ENCODE assay signal across 12 mouse cellular contexts in the genomic region with DNA sequence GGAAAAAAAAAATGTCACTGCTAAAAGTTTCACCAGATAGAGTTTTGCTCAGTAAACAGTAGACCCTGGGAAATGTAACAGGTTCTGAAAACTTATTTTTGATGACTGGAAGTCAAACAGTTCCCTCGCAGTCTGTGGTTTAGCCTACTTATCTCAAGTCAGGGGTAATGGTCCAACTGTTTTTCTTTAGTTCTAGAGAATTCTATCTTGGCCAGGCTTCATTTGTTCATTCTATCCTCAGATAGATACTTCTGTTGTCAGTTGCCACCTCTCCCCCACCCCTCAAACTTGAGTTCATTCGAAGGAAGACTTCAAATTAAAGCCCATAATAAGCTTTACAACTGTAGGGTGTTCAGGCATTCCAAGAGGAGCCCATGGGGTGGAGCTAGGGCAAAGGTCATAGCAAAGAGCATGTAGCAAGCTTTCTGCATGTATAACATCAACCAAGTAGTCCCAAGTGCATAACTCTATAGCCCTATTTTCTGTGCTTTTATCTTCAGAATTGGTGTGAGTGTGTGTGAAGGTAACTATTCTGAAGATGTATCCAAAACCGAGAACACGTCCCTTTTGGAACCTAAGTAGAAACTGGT. TPM values are rescaled to one million over a fixed set of nuclear protein-coding genes. Genes with fewer than 3 reads are reported as not detected.
DNase-seq lines count a peak whose midpoint lies in the region; ATAC-seq and TF ChIP-seq lines count a peak whose summit lies in the region.
"Had no signal": no experiment of that assay in that cellular context is flagged by ENCODE, and none has a peak within 500 bp of the region (broad histone marks: within the 10 kb centered on the region; RNA-seq: fewer than 3 reads in every experiment).

No protein-coding gene starts in this region.

- peak overlapping the region; percentile 90 for H3K27ac ChIP-seq in heart, embryonic 15.5 days
- no peak overlapping the region for H3K27ac ChIP-seq in midbrain, embryonic 10.5 days (replicated peaks)
- H3K27ac ChIP-seq in midbrain, embryonic 14.5 days (replicated peaks; ENCODE audit: low read depth, low read length): no peak overlapping the region
- peak overlapping the region; percentile 93 for H3K27ac ChIP-seq in limb, embryonic 10.5 days
- H3K27ac ChIP-seq in small intestine, adult 2 months (ENCODE audit: insufficient read depth, low read depth, low read length): peak overlapping the region; percentile 64
- H3K27ac ChIP-seq: hindbrain, embryonic 15.5 days had no signal

- no peak for TF ChIP-seq POLR2A in small intestine, adult 2 months (IDR thresholded peaks at IDR 0.05; ENCODE audit: low read depth, low read length)

- no peak for ATAC-seq in heart, embryonic 15.5 days (replicated peaks; ENCODE audit: insufficient number of reproducible peaks, insufficient read depth, low FRiP score, low read depth)
- ATAC-seq in midbrain, embryonic 14.5 days (ENCODE audit: low FRiP score, low TSS enrichment): no peak

- H3K27me3 ChIP-seq in heart, embryonic 15.5 days: no peaks in the 10 kb centered on the region
- peaks cover 48% of the 10 kb centered on the region for H3K27me3 ChIP-seq in midbrain, embryonic 10.5 days (ENCODE audit: low read depth, poor library complexity, severe bottlenecking)
- peaks cover 49% of the 10 kb centered on the region for H3K27me3 ChIP-seq in midbrain, embryonic 14.5 days (ENCODE audit: control insufficient read depth, insufficient read depth, low read length)
- peaks cover 10% of the 10 kb centered on the region; the same call in 1 of the 2 replicates for H3K27me3 ChIP-seq in limb, embryonic 10.5 days (ENCODE audit: low read depth, poor library complexity, severe bottlenecking)
- H3K27me3 ChIP-seq in small intestine, adult 2 months (ENCODE audit: control insufficient read depth, insufficient read depth, low read length): no peaks in the 10 kb centered on the region

- H3K4me1 ChIP-seq in heart, embryonic 15.5 days (replicated peaks): peaks cover 39% of the 10 kb centered on the region
- H3K4me1 ChIP-seq in midbrain, embryonic 10.5 days: peaks cover 44% of the 10 kb centered on the region
- peaks cover 16% of the 10 kb centered on the region for H3K4me1 ChIP-seq in midbrain, embryonic 14.5 days (ENCODE audit: control insufficient read depth, insufficient read depth, low read length)
- H3K4me1 ChIP-seq in limb, embryonic 10.5 days: peaks cover 29% of the 10 kb centered on the region
- H3K4me1 ChIP-seq in small intestine, adult 2 months (ENCODE audit: control insufficient read depth, insufficient read depth, insufficient read length, low read length): peaks cover 10% of the 10 kb centered on the region

- no peak for DNase-seq in heart, adult 9 months (ENCODE audit: low spot score in 2 of 2)
- DNase-seq in midbrain, embryonic 10.5 days (ENCODE audit: low spot score): no peak
- no peak for DNase-seq in midbrain, embryonic 14.5 days
- no peak for DNase-seq in limb, embryonic 10.5 days (ENCODE audit: low spot score)
- DNase-seq in urinary bladder, postnatal 36 days (ENCODE audit: low spot score in 2 of 2): no peak
- no peak for DNase-seq in adrenal gland, postnatal 25 days
- DNase-seq: heart, adult 2 months; right cerebral cortex, postnatal 14 days had no signal

- H3K4me3 ChIP-seq in heart, embryonic 15.5 days: peak overlapping the region; percentile 78; the same call in 1 of the 2 replicates
- H3K4me3 ChIP-seq in midbrain, embryonic 10.5 days: peak overlapping the region; percentile 89; the same call in 1 of the 2 replicates
- H3K4me3 ChIP-seq in midbrain, embryonic 14.5 days (replicated peaks; ENCODE audit: low read depth, low read length): no peak overlapping the region
- H3K4me3 ChIP-seq in limb, embryonic 10.5 days: no peak overlapping the region
- H3K4me3 ChIP-seq in small intestine, adult 2 months (ENCODE audit: low read depth, low read length): no peak overlapping the region

- no peak for TF ChIP-seq CTCF in small intestine, adult 2 months (IDR thresholded peaks at IDR 0.05; ENCODE audit: extremely low read depth, insufficient read length, insufficient replicate concordance, low read depth, low read length)

- H3K9ac ChIP-seq in heart, embryonic 15.5 days: no peak overlapping the region
- no peak overlapping the region for H3K9ac ChIP-seq in midbrain, embryonic 14.5 days (replicated peaks; ENCODE audit: low read length)

- no peaks in the 10 kb centered on the region for H3K9me3 ChIP-seq in heart, embryonic 15.5 days (replicated peaks)
- H3K9me3 ChIP-seq in midbrain, embryonic 10.5 days (replicated peaks): no peaks in the 10 kb centered on the region
- H3K9me3 ChIP-seq in midbrain, embryonic 14.5 days (ENCODE audit: control insufficient read depth, low read length): no peaks in the 10 kb centered on the region
- H3K9me3 ChIP-seq in limb, embryonic 10.5 days (replicated peaks): no peaks in the 10 kb centered on the region
- H3K9me3 ChIP-seq: forebrain, embryonic 10.5 days; hindbrain, embryonic 15.5 days had no signal

- no peaks in the 10 kb centered on the region for H3K36me3 ChIP-seq in heart, embryonic 15.5 days
- no peaks in the 10 kb centered on the region for H3K36me3 ChIP-seq in midbrain, embryonic 10.5 days
- H3K36me3 ChIP-seq in midbrain, embryonic 14.5 days (ENCODE audit: control insufficient read depth, insufficient read depth, low read length): no peaks in the 10 kb centered on the region
- H3K36me3 ChIP-seq in limb, embryonic 10.5 days: no peaks in the 10 kb centered on the region
- H3K36me3 ChIP-seq in small intestine, adult 2 months (ENCODE audit: control insufficient read depth, insufficient read depth, low read length): no peaks in the 10 kb centered on the region
- H3K36me3 ChIP-seq: forebrain, embryonic 10.5 days; hindbrain, embryonic 15.5 days had no signal

- no peak overlapping the region for H3K4me2 ChIP-seq in heart, embryonic 15.5 days
- no peak overlapping the region for H3K4me2 ChIP-seq in midbrain, embryonic 14.5 days (ENCODE audit: low read length)

- 54% methylated on average over 4 of the region's 4 CpGs for WGBS in heart, embryonic 15.5 days
- WGBS in midbrain, embryonic 10.5 days: 32% methylated on average over 4 of the region's 4 CpGs
- WGBS in midbrain, embryonic 14.5 days: 35% methylated on average over 4 of the region's 4 CpGs
- WGBS in limb, embryonic 10.5 days: 37% methylated on average over 4 of the region's 4 CpGs
- WGBS in small intestine, adult 2 months: 33% methylated on average over 4 of the region's 4 CpGs

RNA-seq across cellular contexts. Expression of a gene that starts 46.2 kb away (rescaled TPM):
- polyA plus RNA-seq in heart, embryonic 15.5 days (2015; fragmentation: Nextera tagmentation; extraction: Ambion mirVana): 9.7 and 12.2 TPM in 2 replicates
- 4.5 and 4.8 TPM in 2 replicates for polyA plus RNA-seq in midbrain, embryonic 10.5 days (2016; fragmentation: Nextera tagmentation; extraction: Ambion mirVana)
- polyA plus RNA-seq in midbrain, embryonic 14.5 days (2014; fragmentation: Nextera tagmentation; extraction: Ambion mirVana): 1.8 and 3.9 TPM in 2 replicates
- 5.4 and 5.9 TPM in 2 replicates for polyA plus RNA-seq in limb, embryonic 10.5 days (2016; fragmentation: Nextera tagmentation; extraction: Ambion mirVana)
- 16.7 and 28.2 TPM in 2 replicates for polyA plus RNA-seq in small intestine, adult 2 months (2012; rRNA removed)
- 78.2 and 87.2 TPM in 2 replicates for total RNA-seq in adrenal gland, postnatal 25 days (2021)

Comparison
In these comparisons a context has a peak if more than half of its experiments do, and no peak if none do; other contexts are left out.
1. H3K4me3 ChIP-seq: peak in heart, embryonic 15.5 days (single experiment) and midbrain, embryonic 10.5 days (single experiment); none in midbrain, embryonic 14.5 days (single experiment), limb, embryonic 10.5 days (single experiment) and small intestine, adult 2 months (single experiment).
2. H3K27ac ChIP-seq: peak in heart, embryonic 15.5 days (single experiment), limb, embryonic 10.5 days (single experiment) and small intestine, adult 2 months (single experiment); none in midbrain, embryonic 10.5 days (single experiment) and midbrain, embryonic 14.5 days (single experiment).